Mouse (Mus musculus) spleen, postnatal 4 days (tissue): Measurements from ENCODE around the gene Pip5k1a.
A peak's percentile ranks its signal among the peaks of the same experiment; 100 is the strongest.
"Not testable (repeated sequence)": the region's sequence is repeated elsewhere in the genome, so short reads cannot be mapped to it uniquely, and the experiment has no call there.

Source experiments
- DNase-seq, 2 experiments: peaks; one replicate each; pipeline ENCODE4 v3.0.0; 2022; ENCODE audit warnings: low spot score in 2 of 2

The Pip5k1a gene

DNA sequence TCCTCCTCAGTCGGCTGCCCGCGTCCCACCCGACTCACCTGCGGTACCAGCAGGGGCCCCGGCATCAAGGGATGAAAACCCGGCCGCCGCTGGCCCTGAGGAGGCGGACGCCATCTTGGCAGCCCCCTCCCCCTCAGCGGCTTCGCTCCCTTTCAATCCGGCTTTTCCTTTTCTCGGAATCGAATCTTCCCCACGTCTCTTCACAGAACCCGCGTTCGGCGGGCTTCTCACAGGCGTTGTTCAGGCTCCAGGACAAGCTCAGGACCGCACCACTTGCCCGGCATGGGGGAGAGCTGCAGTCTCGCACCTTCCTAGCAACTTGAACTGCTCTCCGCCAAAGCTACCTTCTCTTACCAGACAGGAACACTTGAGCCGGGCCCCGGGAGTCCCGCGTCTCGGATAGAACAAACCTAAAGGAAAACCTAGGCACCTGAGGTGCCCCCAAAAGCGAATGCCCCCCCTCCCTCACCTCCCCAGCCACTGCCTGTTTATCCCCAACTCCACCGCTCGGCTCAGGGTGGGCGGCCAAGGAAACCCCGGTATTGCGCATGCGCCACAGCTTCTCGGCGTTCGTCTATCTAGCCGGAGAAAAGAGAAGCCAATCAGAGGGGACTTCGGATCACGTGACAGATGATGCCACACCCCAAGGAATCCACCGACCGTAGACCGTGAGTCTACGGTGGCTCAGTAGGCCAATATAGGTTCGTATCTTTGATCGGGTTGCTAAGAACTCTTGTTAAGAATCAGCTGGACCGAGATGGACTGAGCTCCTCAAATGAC, at the start of gene Pip5k1a:
Gene Pip5k1a, minus strand, starts transcription at position 593 of the 780 bp plus-strand sequence.
- DNase-seq = peak; percentile 96 to 98

DNA sequence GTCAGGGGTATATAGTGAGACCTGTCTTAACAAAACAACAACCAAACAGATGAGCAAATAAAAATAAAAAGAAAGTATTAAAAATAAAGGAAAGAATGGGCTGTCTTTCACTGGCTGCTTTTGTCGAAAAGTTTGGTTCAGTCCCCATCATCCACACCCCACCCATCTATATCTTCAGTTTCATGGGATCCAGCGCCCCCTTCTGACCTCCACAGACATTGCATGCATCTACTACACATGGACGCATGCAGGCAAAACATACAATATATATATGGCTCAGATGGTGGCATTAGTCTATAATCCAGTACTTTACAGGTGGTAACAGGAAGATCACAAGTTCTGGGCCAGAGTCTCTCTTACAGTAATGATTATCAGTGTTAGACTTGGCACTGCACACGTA, 47.1 kb upstream of the Pip5k1a start:
- DNase-seq = peak; percentile 68 to 85

DNA sequence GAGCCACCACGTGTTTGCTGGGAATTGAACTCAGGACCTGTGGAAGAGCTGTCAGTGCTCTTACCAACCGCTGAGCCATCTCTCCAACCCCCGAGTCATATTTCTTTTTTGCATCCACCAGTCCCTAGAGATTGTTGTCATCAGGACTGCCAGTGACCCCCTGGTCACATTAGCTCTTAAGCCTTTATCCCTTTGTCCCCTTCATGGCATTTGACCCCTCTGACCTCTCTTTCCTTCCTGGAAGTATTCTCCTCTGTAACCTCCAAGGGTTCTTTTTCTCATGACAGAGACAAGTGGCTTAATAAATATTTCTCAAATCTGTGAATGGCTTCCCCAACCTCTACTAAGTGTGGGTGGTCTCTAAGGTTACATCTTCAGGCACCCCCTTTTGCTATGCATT, 41.2 kb upstream of the Pip5k1a start:
- no peak for DNase-seq

DNA sequence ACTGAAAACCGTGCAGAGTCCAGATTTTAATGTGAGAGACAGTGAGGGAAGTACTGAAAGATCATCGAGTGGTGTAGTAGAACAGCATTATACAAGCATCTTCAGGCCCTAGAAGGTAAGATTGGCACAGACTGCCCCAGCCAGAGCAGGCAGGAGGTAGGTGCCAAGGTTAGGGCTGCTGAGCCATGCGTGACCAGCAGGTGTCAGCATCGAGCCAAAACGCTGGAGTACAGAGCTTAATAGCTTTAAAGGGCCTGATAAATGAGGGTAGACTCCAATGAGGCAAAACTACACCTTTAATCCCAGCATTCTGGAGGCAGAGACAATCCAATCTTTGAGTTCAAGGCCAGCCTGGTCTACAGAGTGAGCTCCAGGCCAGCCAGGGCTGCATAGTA, 35.9 kb upstream of the Pip5k1a start:
- peak; percentile 89 to 97 for DNase-seq

DNA sequence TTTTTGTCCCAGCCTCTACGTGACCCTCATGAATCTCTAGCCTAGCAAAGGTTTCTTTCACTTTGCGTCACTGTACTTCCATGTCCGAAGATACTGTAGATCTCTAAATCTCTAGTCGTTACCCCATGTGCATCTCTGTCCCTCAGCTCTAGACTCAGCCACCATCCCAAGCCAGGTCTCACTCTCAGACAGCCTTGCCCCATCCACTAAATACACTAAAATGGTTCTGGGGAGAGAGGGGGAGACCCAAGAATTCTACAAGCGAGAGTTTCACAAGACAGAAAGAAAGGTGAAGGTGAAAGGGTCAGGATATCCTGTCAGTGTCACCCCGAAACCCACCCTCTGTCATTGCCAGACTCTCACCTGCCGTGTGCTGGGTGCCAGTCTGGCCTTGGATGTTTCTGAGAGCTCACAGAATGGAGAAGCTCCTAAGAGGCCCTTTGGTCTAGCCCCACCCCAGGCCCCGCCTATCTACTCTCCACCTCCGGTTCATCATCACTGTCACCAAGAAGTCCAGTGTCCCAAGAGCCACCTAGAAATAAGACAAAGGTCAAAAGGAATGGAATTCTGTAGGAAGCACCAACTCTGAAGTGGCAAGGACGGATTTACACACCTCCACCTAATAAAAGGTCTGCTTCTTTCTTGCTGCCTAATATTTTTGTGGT, 35.4 kb upstream of the Pip5k1a start, which contains the start of gene Tnfaip8l2:
Gene Tnfaip8l2, minus strand, starts transcription at position 409 of the 665 bp plus-strand sequence.
- peak; percentile 73 to 82 for DNase-seq

DNA sequence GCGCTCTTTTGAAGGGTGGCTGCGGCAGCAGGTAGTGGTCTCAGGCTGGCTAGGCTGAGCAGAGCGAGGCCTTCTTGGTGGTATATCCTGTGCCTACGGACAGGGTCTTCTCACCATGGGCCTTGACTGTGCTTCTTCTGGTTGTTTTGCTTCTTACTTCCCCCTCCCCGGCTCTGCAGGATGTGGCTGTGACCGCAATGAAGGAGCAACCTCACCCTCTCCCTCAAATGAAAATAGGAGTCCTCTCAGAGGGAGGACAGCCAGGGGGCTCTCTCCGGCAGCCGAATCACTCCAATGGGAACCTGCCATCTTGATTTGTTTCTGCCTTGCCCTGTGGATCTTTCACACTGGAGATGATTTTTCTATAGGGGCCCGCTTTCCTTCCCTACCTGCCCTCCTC, 34.7 kb upstream of the Pip5k1a start:
- DNase-seq = peak; percentile 48 to 74

DNA sequence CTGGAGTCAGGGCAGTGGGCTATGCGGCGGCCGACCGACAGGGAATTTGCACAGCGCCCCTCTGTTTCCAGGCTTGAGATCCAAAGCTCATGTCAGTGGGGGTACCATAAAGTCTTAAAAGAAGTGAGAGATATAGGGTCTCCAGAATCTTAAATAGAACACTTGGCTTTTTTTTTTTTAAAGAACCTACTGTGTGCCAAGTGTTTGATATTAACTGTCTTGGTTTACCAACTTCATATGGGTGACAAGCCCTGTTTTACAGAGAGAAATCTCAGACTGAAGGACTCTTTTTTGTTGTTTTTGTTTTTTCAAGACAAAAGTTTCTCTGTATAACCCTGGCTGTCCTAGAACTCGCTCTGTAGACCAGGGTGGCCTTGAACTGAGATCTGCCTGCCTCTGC, 34.1 kb upstream of the Pip5k1a start:
- no peak for DNase-seq

DNA sequence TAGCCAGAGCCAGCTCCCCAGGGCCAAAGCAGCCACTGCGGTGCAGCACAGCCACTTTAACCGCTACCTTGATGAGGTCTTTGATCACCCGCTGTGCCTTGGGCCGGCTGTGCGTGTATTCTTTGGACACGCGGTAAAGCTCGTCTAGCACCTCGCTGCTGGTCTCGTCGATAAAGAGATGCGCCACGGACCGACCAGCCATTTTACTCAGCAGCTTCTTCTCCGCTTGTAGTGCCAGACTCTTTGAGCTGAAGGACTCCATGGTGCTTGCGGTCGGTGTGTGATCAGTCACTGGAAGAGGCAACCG, 33.5 kb upstream of the Pip5k1a start:
- no peak for DNase-seq

DNA sequence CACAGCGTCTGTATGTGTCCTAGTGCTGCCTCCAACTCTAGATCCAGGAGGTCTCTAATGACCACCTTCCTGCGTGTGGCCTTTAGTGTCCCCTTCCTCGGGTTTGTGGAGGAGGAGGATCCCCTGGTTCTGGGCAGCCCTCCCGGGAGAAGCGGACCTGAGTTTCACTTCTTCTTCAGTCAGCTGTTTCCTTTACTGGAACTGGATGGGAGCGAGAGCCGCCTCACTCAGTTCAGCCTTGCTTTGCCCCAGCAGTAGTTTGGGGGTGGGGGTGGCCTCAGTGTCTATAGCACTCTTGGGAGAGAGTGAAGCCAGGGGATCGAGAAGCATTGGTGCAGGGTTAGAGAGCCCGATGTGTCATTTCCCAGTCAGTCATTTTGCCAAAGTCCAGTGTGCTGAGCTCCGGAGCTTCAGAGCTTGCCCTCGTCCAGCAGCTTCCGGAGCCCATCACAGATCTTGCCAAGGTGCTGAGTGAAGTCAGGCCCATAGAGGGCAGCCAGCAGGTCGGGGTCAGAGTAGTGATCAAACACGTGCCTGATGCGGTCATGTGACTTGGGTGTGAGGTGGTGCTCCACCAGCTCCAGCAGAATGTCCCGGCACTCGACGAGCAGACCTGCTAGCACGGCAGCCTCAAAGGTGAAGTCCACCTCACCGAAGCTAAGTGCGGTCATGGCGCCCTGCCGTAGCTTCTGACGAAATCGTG, 33.0 kb upstream of the Pip5k1a start:
- DNase-seq = peak in 1 of 2 experiments; percentile 67

DNA sequence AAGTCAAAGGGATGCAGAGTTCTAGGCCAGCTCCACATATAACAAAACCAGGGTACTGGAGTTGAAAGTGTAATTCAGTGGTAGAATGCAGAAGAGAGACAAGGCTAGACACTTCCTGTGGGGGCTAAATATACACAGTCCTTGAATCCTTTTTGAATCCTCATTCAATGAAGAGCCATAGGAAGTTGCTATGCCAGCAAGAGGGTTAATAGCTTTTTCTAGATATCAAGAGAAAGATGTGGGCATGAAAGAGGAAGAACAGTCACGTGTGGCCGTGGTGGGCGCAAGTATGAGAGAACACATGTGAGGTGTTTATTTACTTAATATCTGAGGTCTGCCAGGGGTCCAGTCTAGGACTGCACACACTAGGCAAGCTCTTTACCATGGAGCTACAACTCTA, 29.6 kb upstream of the Pip5k1a start:
- DNase-seq = peak in 1 of 2 experiments; percentile 57

DNA sequence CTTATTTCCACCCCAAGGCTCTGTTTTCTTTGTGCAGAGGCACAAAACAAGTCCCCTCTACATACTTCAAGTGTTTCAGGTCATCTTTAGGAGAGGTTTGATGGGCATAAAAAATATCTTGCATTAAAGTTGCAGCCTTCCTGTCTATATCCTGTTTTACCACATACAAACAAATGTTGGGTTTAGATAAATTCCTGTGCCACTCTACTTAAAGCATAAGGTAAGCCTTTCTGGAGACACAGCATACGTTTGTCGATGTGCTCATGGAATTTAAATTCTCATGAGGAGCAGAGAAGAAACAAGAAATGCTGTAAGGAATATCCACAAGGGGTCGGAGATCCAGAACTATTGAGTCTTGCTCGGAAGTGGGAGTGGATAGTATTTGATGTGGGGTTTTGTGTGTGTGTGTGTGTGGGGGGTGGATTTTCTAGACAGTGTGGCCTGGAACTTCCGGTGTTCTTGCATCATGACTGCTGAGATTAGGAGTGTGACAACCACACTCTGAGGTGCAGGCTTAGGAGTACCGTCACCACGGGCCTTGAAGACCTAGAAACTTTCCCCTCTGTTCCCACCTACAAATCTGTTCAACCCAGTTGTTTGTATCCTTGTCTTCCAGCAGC, 28.8 kb upstream of the Pip5k1a start:
- DNase-seq = peak in 1 of 2 experiments; percentile 60

DNA sequence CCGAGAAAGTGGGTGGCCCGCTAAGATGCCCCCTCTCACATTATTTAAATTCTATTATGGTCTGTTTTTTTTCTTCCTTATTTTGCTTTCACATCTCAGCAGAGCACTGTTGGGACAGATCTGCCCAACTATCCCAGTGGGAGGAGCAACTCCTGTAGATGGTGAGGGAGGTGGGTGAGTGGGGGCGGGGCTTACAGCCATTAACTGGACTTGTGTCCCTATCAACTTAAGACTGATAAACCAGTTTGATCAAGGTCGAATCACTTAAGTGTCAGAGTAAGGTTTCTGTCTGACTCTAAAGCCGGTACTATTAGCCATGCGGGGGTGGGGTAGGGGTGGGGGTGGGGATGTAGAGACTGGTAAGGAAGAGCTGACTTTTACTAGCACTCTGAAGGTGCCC, 28.3 kb upstream of the Pip5k1a start:
- peak; percentile 69 to 78 for DNase-seq

DNA sequence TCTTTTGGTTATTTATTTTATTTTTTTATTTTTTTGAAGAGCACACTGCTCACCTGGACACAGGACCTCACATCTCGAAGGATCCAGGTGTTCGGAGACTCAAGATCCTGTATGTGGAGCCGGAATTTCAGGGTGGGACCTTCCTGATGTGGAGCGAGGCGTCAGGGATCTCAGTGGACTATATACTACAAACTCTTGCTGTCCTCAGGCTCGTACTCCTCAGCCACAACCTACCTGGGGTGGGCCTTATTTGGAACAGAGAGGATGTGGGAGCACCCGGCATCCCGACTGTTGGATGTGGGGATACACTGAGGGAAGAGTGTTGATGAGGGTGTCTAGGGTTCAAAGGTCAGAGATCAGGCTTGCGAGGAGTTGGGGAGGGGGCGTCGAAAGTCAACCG, 27.4 kb upstream of the Pip5k1a start:
- not testable (repeated sequence) for DNase-seq

DNA sequence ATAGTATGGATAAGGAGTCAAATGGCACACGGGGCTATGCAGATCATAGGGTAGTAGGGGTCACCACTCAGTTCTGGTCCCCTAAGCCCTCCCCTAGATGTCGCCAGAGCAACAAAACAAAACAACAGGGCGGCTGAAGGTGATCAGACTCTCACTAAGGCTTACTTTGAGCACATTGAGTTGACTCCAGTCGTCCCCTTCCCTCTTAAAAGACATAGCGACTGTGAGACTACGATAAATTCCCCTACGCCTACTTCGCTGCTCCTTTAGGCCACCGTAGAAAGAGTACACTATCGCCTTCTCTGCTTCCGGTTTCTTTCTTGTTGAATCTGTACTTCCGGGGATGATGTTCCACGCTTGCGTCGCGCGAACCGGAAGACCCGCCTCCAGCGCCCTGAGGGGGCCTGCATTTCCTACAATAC, 27.0 kb upstream of the Pip5k1a start, which contains the start of the genes Scnm1 and Lysmd1:
Gene Scnm1, minus strand, starts transcription at position 332 of the 422 bp plus-strand sequence.
Gene Lysmd1, plus strand, starts transcription at position 409 of the 422 bp plus-strand sequence.
- peak; percentile 87 to 90 for DNase-seq

DNA sequence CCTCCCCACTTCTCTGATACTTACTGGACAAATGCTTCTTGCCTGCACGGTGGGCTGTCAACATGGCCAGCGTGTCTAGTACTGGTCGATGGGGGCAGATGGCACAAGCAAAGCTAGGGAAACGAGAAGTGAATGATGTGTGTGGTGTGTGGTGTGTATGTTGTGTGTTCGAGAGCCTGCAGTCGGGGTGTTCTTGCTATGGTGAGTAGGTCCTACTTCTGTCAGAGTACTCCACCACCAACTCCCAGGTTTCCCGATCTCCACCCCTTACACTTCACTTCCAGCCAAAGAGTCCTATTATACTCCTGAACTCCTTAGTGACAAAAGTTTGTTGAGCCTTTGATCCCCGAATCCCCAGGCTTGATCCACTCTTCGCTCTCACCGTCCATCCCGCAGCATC, 26.4 kb upstream of the Pip5k1a start:
- peak in 1 of 2 experiments; percentile 66 for DNase-seq

DNA sequence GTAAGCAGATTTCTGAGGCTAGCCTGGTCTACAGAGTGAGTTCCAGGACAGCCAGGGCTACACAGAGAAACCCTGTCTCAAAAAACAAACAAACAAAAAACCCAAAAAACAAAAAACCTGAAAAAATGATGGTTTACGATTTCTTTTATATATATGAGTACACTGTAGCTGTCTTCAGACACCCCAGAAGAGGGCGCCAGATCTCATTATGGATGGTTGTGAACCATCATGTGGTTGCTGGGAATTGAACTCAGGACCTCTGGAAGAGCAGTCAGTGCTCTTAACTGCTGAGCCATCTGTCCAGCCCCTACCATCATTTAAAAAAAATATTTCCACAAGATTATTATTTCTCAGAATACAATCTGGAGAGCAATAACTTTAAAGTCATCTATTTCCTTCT, 25.7 kb upstream of the Pip5k1a start:
- not testable (repeated sequence) for DNase-seq

DNA sequence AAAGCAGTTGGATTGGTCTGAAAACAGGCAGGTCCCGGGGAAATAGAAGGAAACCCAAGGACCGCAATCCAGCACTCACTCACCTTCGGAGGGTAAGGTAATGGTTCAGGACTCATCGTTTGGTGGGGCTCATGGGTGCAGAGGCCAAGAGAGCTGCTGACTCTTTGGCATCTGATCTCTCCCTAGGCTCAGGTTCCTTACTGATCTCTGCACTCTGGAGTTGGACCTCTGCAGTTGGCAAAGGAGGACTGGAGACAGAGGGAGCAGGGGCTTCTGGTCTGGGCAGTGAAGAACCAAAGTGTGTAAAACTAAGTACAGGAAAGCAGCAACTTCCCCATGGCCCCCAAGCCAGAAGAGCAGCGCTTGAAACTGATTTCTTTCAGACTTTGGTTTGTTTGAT, 23.4 kb upstream of the Pip5k1a start:
- no peak for DNase-seq

DNA sequence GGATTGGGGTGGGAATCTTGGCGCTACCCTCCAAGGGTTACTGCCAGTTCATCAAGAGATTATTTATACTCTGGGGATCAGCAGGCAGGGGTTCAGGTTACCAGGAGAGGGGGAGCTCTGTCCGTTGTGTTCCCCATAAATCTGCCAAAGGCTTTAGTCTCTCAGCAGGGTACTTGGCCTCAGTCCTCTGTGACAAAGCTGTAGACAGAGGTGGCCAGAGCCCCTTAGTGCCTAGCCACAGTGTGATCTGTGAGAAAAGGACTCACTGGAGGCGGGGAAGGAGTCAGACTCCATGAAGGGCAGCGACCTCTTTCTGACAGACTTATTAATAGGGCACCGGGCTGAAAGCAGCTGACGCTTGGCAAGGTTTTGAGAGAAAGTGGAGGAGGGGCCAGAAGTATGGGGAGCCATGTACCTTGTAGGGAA, 22.5 kb upstream of the Pip5k1a start:
- no peak for DNase-seq

DNA sequence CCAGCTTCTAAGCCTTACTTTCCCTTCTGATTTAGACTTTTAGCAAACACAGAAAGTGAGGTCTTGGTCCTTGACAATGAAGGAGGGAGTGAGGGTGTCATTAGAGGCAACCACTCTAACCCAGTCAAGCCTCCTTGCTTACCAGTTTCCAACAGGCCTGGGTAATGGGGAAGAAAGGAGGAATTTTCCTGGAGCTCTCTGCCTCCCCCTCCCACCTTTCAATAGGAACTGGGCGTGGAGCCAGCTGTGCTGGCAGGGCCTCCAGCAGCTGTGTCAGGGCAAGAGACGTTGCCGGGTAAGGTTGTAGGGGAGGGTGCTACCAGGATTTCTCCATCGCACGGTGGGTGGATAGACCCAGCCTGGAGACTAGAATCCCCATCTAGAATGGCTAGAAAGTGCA, 18.2 kb upstream of the Pip5k1a start:
- no peak for DNase-seq

DNA sequence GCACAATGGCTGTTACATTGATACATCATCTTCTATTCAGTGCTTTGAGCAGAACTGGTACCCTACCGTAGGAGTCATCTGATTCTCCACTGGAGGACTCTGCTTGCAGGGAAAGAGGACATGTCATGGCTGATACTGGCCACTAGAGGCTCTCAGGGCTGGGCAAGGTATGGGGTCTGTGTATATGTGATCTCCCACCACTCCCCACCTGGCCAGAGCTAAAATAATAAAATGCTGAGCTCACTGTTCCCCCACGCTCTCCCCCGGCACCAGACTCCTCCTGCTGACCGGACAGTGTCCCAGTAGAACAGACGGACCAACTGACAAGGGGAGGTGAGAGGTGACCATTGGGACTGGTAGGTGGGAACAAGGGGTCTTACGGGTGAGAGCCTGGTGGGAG, 17.5 kb upstream of the Pip5k1a start, which contains the start of gene Tmod4:
Gene Tmod4, plus strand, starts transcription at position 231 of the 400 bp plus-strand sequence.
- DNase-seq = no peak

DNA sequence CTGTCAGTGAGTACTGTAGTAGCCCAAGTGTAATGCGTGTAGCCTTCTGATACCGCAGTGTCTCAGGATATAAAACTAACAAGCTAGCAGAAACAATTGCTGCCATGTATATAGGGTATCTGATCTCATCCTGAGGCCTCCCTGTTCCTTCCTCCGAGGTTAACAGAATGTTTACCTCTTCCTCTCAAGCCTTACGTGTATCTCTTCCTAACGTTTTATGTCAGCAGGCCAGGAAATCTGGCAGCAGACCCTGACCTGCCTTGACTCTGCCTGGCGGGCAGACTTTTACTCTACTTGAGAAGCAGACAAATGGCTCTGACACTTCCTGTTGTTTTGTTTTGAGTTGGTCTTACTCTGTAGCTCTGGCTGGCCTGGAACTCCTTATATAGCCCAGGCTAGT, 14.8 kb upstream of the Pip5k1a start:
- DNase-seq = no peak

DNA sequence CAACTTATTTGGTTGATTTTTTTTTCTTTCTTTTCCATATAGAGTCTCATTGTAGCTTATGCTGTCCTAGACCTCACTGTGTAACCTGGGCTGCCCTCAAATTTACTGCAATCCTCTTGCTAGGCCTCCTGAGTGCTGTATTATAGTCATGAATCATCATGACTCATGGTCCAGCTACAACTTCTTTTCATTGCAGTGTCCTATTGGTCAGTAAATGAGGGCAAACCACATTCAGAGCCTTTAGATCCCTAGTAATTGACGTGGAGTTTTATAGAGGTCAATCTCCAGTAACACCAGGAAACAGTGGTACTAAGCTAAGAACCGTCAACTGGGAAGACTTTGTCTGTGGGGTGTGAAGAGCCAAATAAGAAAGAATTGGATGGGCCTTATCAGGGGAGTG, 11.0 kb upstream of the Pip5k1a start:
- no peak for DNase-seq
